Mouse (Mus musculus): ENCODE data around the gene Ctdnep1. TPM values are rescaled to one million over a fixed set of nuclear protein-coding genes. Genes with fewer than 3 reads are reported as not detected.
"Not testable (repeated sequence)": the region's sequence is repeated elsewhere in the genome, so short reads cannot be mapped to it uniquely, and the experiment has no call there.

Gene Ctdnep1
- total RNA-seq, 2 experiments from 2014 or later, result 89.3 to 102 TPM

DNA sequence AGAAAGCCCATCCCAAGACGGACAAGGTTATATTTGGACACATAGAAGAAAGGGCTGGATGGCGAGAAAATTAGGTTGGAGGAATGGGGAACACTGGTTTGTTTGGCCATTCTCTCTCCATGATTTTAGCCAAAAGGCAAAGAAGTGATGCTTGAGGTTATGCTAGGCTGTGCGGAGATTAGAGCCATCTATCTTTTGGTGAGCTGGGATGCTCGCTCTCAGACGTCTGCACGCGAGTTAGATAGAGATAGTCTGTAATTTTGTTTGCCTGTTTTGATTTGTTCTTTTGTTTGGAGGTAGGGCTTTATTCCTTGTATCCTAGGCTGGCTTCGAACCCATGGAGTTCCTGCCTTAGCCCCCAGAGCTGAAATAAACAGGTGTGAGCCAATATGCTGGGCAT lies 20.2 kb downstream of the Ctdnep1 start:
- no peak for DNase-seq
- intact Hi-C loops (cut with DNase I), result no loop called here

DNA sequence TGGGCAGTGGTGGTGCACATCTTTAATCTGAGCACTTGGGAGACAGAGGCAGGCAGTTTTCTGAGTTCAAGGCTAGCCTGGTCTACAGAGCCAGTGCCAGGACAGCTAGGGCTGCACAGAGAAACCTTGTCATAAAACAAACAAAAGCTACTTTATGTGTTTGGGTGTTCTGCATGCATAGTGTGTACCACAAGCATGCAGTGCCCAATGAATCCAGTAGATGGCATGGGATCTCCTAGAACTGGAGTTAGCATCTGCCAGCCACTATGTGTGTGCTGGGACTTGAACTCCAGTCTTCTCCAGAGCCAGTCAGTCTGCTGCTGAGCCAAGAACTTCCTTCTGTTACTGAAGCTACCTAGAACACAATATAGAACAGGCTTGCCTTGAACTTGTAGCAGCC lies 20.9 kb downstream of the Ctdnep1 start:
- DNase-seq, result peak; percentile 53
- intact Hi-C loops (cut with DNase I), result no loop called here

DNA sequence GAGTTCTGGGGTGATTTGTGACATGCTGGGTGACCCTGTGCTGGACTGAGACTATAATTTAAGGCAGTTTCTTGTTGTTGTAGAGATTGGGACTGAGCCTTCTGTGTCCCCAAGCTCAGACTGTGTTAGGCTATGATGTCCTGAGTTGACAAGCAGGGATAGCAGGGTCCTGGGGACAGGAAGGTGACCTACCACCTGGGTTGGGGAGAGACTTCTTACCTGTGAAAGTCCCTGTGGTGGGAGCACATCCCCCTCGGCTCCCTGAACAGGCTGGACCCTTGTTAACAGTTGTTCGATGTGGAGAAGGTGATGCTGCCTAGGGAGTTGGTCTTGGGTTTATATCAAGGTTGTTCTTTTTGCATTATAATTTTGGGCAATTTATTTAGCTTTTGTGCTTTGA lies 21.5 kb downstream of the Ctdnep1 start:
- intact Hi-C loops (cut with DNase I), result no loop called here
- DNase-seq, result no peak

DNA sequence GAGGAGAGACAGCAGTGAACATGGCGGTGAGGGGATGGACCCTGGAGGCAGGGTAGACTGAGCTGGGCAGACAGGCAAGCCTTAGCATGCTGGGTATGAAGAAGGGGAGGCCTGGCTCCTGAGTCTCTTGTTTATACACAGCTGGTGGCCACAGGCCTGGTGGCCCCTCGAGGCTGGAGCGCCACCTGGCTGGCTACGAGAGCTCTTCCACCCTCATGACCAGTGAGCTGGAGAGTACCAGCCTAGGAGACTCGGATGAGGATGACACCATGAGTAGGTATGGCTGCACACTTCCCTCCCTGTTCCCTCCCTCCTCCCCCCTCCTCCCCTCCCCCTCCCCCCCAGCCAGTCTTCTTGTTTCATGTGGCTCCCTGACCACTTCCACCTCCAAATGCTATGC lies 24.6 kb downstream of the Ctdnep1 start:
- intact Hi-C loops (cut with DNase I), result no loop called here
- no peak for DNase-seq

DNA sequence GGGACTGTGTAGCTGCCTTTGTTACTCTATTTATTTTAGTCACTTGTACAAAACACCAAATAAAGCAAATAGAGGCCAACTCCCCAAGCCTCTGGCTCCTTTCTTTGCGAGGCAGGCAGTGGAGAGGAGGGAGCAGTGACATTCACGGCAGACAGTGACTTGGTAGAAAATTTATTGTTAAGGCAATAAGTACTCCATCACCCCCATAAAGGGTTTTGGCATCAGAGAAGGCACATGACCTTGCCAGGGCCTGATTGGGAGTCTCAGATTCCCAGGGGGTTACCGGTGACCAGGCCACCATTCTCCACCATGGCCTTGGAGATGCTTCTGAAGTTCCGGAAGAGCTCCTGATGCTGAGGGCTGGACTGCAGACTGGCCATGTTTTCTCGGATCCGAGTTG lies 29.1 kb downstream of the Ctdnep1 start:
- no peak for DNase-seq
- intact Hi-C loops (cut with DNase I), result no loop called here

DNA sequence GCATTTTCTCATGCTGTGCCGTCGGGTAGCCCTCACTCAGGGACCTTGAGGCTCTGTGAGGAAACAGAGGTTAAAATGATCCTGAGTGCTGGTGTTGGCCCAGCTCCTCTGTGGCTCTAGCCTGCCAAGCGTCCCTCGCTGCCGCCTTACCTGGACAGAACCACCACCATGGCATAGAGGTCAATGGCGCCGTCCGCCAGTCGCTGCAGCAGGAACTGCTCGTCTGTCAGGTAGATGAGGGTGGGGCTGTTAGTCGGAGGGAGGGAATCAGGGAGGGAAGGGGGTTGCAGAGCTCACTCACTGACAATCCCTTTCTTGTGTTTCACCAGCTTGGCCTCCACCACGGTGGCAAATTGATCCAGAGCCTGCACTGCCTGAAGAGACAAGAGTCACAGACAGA lies 29.6 kb downstream of the Ctdnep1 start:
- no peak for DNase-seq
- intact Hi-C loops (cut with DNase I), result no loop called here

DNA sequence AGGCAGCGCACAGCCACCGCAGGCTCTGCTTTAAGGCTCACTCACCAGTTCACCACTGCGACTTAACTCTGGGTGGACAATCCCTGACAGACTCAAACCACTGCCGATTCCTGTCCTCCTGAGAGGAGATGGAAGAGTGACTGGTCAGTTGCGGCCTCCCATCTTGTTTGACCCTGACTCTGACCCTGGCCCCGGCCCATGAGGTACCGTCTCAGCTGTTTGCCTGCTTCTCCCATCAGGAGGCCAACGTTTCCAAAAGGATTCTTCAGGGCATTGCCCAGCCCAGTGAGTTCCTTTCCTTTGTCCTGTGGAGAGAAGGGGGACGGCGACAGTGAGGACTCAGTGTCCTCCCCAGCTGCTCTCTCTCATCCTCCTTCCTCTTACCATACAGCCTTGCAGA lies 30.0 kb downstream of the Ctdnep1 start:
- intact Hi-C loops (cut with DNase I), result no loop called here
- no peak for DNase-seq

DNA sequence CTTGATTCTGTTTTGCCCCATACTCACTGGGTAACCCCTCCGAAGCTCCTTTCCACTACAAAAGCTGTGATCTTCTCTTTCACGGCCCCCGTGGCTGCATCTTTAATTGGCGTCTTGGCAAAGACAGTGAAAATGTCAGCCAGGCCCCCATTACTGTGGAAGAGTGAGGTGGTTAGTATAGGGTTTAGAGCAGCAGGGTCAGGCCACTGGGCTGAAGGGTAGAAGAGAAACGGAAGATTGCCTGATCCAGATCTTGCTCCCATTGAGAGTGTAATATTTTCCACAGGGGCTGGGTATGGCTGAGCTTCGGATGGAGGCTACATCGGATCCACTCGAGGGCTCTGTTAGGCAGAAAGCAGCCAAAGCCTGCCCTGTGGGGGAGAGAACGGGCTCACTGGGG lies 32.0 kb downstream of the Ctdnep1 start:
- intact Hi-C loops (cut with DNase I), result no loop called here
- DNase-seq, result no peak

DNA sequence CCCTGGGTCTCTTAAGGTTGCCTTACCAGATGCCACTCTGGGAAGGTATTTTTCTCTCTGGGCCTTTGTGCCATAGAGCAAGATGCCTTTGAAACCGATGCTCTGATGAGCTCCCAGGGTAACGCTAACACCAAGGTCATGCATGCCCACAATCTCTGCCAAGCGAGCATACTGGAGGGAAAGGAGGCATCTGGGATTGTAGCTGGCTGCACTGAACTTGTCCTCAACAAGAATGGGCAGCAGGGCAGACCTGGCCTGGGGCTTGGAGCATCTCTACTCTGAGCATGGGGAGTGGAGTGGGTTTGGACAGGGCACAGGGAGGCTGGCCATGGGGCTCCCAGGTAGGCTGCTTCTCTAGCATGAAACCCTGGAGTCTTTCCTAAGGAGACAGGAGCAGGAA lies 32.5 kb downstream of the Ctdnep1 start:
- intact Hi-C loops (cut with DNase I), result no loop called here
- DNase-seq, result no peak

DNA sequence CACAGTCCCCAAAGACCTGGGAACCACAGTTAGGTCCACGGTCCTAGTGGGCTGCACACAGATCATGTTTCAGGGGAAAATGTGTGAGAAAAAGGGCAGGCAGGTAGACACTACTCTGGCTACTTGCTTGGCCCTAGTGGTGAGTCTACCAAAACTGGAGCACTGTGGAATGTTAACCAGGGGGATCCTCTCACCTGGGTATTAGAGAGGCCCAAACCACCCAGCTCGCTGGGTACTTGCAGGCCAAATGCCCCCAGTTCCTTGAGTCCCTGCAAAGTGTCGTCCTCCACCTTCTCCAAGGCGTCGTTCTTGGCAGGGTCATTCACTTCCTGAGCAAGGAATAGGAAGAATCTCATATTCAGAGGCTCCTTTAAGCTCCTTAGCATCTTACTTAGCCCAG lies 33.1 kb downstream of the Ctdnep1 start:
- intact Hi-C loops (cut with DNase I), result no loop called here
- DNase-seq, result no peak

DNA sequence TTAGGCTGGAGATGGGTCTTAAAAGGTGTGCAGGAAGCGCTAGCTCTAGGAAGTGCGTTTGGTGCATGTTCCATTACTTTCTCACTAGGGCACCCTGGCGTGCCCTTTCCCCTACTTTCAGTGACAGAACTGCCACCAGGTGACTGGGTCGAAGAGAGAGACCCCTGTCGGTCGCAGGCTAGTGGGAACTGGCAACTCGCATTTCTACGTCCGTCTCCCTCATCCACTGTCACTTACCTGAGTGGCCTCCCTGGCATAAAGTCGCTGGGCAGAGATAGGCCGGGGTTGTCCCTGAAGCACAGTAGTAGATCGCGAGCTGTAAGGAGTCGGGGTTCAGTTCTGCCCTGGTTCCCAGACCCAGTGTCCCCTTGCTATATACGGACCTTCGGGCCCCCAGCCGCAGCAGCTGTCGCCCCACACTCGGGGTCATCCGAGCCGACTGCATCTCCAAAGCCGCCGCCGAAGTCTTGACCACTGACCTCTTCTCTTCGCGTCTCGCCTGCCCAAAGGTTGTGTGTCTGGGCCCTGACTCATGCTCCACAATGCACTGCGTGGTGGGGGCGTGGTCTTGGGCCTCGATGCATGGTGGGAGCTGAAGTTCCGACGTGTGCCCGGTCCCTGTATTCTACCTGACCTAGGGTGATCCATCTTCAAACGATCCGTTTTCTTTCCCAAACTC lies 34.1 kb downstream of the Ctdnep1 start, which contains the start of gene Acadvl:
TSS of gene Acadvl (minus strand) at position 532 of the 679 bp plus-strand sequence.
- intact Hi-C loops (cut with DNase I), result no loop called here
- DNase-seq, result peak; percentile 86

DNA sequence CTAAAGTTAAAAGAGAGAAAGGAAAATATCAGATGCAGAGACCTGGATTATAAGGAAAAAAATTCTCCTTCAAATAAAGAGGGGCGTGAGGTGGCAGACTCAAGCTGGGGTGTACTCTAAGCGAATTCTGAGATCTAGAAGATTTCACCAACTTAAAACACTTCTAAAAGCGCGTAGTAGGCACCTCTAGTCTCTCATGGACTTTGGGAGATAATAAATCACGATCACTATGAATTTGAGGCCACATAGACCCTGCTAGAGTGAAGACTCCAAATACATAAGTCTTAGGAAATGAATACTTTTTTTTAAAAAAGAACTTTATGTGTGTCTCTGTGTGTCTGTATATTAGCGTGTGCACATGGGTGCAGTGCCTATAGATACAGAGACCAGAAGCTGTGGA lies 34.7 kb downstream of the Ctdnep1 start:
- no peak for DNase-seq
- intact Hi-C loops (cut with DNase I), result no loop called here

DNA sequence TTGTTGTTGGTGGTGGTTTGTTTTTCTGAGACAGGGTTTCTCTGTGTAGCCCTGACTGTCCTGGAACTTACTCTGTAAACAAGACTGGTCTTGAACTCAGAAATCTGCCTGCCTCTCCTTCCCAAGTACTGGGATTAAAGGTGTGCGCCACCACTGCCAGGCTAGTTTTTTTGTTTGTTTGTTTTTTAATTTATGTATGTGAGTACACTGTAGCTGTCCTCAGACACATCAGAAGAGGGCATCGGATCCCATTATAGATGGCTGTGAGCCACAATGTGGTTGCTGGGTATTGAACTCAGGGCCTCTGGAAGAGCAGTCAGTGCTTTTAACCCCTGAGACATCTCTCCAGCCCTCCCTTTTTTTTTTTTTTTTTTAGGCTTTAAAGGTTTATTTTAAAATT lies 35.2 kb downstream of the Ctdnep1 start:
- intact Hi-C loops (cut with DNase I); DNase-seq: not testable (repeated sequence)

DNA sequence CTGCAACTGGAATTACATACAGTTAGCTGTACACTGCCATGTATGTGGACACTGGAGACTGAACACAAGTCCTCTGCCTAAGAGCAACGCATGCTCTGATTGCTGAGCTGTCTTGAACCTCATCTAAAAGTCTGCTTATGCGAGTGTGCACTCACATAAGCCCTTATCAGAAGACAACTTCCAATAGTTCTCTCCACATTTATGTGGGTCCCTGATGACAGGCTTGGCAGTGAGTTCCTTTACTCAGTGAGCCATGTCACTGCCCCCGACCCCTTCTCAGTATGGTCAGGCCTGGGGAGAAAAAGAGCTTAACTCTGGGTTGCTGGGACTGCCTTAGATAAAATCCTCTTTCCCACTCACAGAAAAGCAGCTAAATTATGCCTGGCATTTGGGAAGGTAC lies 35.7 kb downstream of the Ctdnep1 start, which contains the start of gene Dlg4:
TSS of gene Dlg4 (plus strand) at position 274 of the 400 bp plus-strand sequence.
- intact Hi-C loops (cut with DNase I), result no loop called here
- DNase-seq, result no peak

DNA sequence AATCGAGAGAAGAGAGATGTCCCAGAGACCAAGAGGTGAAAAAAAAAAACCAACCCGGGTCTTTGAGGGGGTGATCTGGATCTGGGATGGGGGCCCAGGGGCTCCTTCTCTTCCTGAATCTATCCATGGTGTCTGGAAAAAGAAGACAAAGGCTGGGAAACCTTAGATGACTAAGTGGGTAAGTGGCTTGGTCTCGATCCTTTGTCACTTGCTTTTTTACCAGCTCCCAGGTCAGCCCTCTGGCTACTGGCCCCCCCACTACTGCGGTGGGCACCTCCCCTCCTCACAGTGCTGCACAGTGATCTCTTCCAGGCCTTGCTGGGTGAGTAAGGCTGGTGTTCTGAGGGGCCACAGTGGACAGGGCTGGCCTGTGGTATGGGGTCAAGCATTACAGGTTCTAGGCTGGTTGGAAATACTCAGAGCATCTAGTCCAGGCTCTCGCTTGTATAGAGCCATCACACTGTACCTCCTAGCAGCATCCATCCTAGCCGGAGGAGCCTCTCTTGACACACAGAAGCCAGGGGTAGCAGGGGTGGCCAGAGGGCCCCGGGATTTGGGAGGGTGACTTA lies 36.3 kb downstream of the Ctdnep1 start:
- intact Hi-C loops (cut with DNase I), result no loop called here
- DNase-seq, result no peak

DNA sequence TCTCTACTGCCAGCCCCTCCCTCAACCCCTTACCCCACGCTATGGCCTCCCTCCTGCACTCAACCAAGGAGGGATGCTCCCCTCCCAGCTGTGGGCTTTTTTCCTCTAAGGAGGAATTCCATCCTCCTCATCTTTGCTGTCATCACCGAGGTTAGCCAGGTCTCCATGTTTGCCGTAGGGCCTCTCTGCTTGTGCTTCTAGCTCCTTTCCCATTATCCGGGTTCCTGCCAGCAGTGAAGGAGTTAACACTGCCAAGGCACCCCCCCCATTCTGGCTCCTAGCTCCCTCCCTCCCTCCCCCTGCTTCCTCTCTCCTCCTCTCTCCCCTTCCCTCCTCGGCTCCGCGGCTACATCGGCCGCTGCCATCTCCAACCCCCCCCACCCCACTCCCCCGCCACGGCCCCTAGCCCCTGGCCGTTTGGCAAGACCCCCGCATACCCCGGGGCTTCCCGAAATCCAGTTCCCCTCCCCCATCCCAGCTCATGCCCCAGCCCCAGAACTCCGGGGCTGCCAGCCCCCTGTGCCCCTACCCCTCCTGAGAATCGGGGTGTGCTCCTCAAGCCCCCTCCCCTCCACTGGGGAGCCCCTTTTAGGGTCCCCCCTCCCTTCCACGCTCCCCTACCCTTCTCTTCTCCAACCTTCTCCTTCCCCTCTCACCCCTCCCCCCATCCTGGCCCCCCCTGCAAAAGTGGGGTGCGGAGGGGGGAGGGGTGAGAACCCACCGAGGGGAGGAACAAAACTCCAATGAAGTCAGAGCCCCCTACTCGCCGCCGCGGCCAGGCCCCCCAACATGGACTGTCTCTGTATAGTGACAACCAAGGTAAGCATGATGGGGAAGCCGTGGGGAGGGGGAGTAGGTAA lies 37.4 kb downstream of the Ctdnep1 start:
- DNase-seq, result peak; percentile 86
- intact Hi-C loops (cut with DNase I), result no loop called here

DNA sequence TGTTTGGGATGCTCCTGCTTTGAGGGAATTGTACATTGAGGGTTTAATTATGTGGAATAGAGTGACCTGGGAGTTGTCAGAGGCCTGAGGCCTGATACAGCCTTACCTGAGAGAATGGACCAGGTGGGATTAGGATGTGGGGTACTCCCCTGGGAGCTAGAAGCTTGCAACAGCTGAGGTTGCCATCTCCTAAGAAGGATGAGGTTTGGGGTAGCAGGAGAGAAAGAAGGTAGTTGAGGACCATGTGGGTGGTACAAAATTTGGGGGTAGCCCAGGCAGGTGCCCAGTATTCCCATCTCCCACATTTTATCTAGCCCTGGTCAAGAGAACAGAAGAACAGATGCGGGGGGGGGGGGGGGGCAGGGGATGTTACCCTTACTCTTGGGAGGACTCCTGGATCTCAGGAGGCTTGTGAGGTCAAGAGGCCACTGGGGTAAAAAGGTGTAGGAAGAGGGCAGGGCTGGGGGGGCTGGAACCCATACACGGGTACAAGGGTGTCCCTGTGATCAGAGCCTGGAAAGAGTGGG lies 38.6 kb downstream of the Ctdnep1 start:
- intact Hi-C loops (cut with DNase I), result no loop called here
- no peak for DNase-seq

DNA sequence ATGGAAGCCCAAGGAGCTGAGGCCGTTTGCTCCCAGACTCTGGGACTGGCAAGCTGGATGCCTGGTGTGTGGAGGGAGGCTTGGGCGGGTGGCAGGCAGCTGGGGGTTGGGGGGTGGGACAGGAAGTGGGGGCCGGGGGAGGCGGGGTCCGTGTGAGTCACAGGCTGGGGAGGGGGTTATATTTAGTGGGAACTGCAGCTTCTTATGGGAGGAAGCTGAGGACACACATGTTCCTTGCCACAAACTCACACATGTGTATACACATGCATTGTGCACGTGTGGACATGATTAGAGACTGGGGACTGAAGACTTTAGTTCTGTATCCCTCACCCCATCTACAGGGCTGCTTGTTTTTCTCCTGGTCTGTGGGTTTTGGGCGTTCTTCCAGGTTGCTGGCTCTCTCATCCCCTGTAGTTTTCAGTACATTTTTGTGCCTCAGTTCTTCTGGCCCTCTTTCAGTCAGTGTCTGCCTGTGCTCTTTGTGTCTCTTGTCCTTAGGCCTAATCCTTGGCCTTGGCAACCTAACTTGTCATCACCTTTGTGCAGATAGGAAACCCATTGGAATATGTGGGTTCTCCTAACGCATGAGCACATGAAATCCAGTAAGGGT lies 39.2 kb downstream of the Ctdnep1 start:
- intact Hi-C loops (cut with DNase I), result no loop called here
- DNase-seq, result peak; percentile 44

DNA sequence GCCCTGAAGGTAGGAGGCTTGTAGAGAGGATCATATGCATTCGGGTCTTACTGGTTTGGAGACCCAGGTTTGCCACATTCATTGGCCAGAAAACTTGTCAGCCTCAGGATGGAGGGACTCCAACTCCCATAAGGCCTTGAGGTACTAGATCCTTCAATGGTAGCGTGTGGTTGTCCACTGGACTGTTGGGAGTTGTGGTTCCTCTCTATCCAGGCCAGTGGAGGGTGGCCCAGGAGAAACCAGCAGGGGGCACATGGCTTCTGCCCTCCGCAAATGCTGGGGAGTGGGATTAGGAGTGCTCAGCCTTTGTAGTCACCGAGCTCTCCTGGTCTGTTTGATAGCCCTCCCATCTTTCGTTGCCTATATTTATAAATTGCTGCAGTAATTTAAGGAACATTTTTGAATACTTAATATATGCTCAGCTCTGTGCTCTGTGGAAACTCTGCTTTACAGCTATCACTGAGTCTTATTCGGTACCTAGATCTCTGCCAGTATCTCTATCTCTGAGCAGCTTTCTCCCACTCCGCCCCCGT lies 39.8 kb downstream of the Ctdnep1 start:
- peak; percentile 87 for DNase-seq
- intact Hi-C loops (cut with DNase I), result no loop called here

DNA sequence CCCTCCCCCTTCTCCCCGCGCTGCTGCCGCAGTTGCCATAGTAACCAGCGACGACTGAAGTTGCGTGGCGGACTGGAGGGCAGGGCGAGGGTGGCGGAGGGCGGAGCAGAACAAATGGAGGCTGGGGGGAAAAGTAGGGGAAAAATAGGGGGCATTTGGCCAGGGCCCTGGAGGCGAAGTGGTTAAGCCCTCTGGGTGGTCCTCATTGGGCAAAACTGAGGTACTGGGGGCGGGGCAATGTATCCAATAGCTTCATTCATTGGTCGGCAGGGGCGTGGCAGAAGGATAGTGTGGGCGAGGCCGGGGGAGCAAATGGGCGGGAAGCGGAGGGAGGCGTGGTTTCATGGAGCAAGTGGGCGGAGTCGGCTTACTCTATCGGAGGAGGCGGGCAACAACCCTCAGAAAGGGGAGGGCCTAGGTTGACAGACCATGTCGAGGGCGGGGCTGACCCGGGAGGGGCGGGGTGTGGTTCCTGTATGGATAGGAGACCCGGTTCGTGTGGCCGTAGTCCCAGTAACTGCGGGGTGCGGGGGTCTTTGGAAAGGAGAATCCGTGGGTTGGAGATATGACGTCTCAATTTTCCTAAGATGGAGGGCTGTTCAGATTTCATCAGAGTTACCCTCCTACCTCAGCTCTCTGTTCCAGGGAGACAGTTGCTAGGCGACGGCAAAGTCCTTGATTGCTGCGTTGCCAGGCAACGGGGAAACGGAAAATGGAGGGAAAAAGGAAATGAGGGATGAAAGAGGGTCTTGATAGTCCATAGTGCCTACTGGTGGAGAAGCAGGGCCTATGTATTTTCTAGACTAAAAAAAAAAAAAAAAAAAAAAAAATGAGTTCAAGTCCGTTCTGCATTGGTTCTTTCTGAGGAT lies 40.5 kb downstream of the Ctdnep1 start:
- intact Hi-C loops (cut with DNase I), result no loop called here

More for the DNA sequence above, 40.5 kb downstream of the Ctdnep1 start:
- peak; percentile 100 for DNase-seq
